Mouse (Mus musculus): ENCODE results near the gene Hid1. TPM values are rescaled to one million over a fixed set of nuclear protein-coding genes. Genes with fewer than 3 reads are reported as not detected.

Gene Hid1
- polyA plus RNA-seq, 1 experiment from 2014 or later, result 9.6 TPM

Other genes starting within 250 kb of the Hid1 start
- gene Cd300lf, start 233.8 kb downstream of the Hid1 start, polyA plus RNA-seq (2016; fragmentation: Nextera tagmentation; extraction: Ambion mirVana), result 0.19 TPM in 1 of 2 replicates, not detected in the other
- gene Slc9a3r1, start 204.4 kb downstream of the Hid1 start, polyA plus RNA-seq (2016; fragmentation: Nextera tagmentation; extraction: Ambion mirVana), result 39.2 and 42.5 TPM in 2 replicates
- gene Tmem104, start 180.3 kb downstream of the Hid1 start, polyA plus RNA-seq (2016; fragmentation: Nextera tagmentation; extraction: Ambion mirVana), result 10.1 and 10.3 TPM in 2 replicates
- gene Nat9, start 179.9 kb downstream of the Hid1 start, polyA plus RNA-seq (2016; fragmentation: Nextera tagmentation; extraction: Ambion mirVana), result 18.2 and 18.4 TPM in 2 replicates
- gene Grin2c, start 100.5 kb downstream of the Hid1 start, polyA plus RNA-seq (2016; fragmentation: Nextera tagmentation; extraction: Ambion mirVana), result 0.06 and 0.07 TPM in 2 replicates
- gene Fdxr, start 90.7 kb downstream of the Hid1 start, polyA plus RNA-seq (2016; fragmentation: Nextera tagmentation; extraction: Ambion mirVana), result 17.6 and 18.1 TPM in 2 replicates
- 0.27 and 0.62 TPM in 2 replicates for gene Fads6, start 70.1 kb downstream of the Hid1 start, polyA plus RNA-seq (2016; fragmentation: Nextera tagmentation; extraction: Ambion mirVana)
- gene Otop2, start 60.6 kb downstream of the Hid1 start, polyA plus RNA-seq (2016; fragmentation: Nextera tagmentation; extraction: Ambion mirVana), result not detected in 2 replicates
- 0.04 TPM in 2 replicates for gene Ush1g, start 45.7 kb downstream of the Hid1 start, polyA plus RNA-seq (2016; fragmentation: Nextera tagmentation; extraction: Ambion mirVana)
- not detected in 2 replicates for gene Otop3, start 33.0 kb downstream of the Hid1 start, polyA plus RNA-seq (2016; fragmentation: Nextera tagmentation; extraction: Ambion mirVana)
- gene Cdr2l, start 14.2 kb upstream of the Hid1 start, polyA plus RNA-seq (2016; fragmentation: Nextera tagmentation; extraction: Ambion mirVana), result 15.6 and 16.4 TPM in 2 replicates
- 221 and 228 TPM in 2 replicates for gene Mrpl58, start 36.0 kb upstream of the Hid1 start, polyA plus RNA-seq (2016; fragmentation: Nextera tagmentation; extraction: Ambion mirVana)
- gene Atp5h, start 52.2 kb upstream of the Hid1 start, polyA plus RNA-seq (2016; fragmentation: Nextera tagmentation; extraction: Ambion mirVana), result 880 and 890 TPM in 2 replicates
- gene Kctd2, start 52.4 kb upstream of the Hid1 start, polyA plus RNA-seq (2016; fragmentation: Nextera tagmentation; extraction: Ambion mirVana), result 14.8 and 17.3 TPM in 2 replicates
- 0.15 TPM in 1 of 2 replicates, not detected in the other for gene Trim80, start 72.8 kb upstream of the Hid1 start, polyA plus RNA-seq (2016; fragmentation: Nextera tagmentation; extraction: Ambion mirVana)
- gene Slc16a5, start 94.7 kb upstream of the Hid1 start, polyA plus RNA-seq (2016; fragmentation: Nextera tagmentation; extraction: Ambion mirVana), result 0.28 and 0.34 TPM in 2 replicates
- 9.0 and 9.9 TPM in 2 replicates for gene Armc7, start 107.9 kb upstream of the Hid1 start, polyA plus RNA-seq (2016; fragmentation: Nextera tagmentation; extraction: Ambion mirVana)
- 90.9 and 92.2 TPM in 2 replicates for gene Nt5c, start 124.1 kb upstream of the Hid1 start, polyA plus RNA-seq (2016; fragmentation: Nextera tagmentation; extraction: Ambion mirVana)
- 592 and 614 TPM in 2 replicates for gene Jpt1, start 146.6 kb upstream of the Hid1 start, polyA plus RNA-seq (2016; fragmentation: Nextera tagmentation; extraction: Ambion mirVana)
- 1,425 and 1,473 TPM in 2 replicates for gene Sumo2, start 168.5 kb upstream of the Hid1 start, polyA plus RNA-seq (2016; fragmentation: Nextera tagmentation; extraction: Ambion mirVana)
- 252 and 253 TPM in 2 replicates for gene Nup85, start 196.7 kb upstream of the Hid1 start, polyA plus RNA-seq (2016; fragmentation: Nextera tagmentation; extraction: Ambion mirVana)
- 100 and 101 TPM in 2 replicates for gene Mrps7, start 236.2 kb upstream of the Hid1 start, polyA plus RNA-seq (2016; fragmentation: Nextera tagmentation; extraction: Ambion mirVana)
- 29.6 and 33.3 TPM in 2 replicates for gene Gga3, start 236.3 kb upstream of the Hid1 start, polyA plus RNA-seq (2016; fragmentation: Nextera tagmentation; extraction: Ambion mirVana)
- 19.4 and 19.8 TPM in 2 replicates for gene Mif4gd, start 245.2 kb upstream of the Hid1 start, polyA plus RNA-seq (2016; fragmentation: Nextera tagmentation; extraction: Ambion mirVana)

Measured in embryonic facial prominence, embryonic 10.5 days (tissue).